Mouse (Mus musculus): ENCODE results near the gene Isoc2b.
"Not testable (repeated sequence)": the region's sequence is repeated elsewhere in the genome, so short reads cannot be mapped to it uniquely, and the experiment has no call there.

Gene Isoc2b

DNA sequence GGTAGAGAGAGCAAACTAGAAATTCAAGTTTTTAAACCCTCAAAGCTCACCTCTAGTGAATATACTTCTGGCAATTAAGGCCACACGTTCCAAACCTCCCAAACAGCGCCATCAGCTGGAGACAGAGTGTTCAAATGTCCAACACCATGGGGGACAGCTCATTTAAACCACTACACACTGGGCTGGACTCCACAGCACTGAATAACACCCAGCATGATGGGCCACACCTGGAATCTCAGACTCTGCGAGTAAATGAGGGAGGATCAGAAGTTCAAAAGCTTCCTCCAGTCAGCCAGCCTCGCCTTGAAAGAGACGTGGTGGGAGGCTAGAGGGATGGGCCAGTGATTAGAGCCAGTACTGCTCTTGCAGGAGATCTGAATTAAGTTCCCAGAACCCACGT lies at the start of gene Isoc2b:
Gene Isoc2b, minus strand, starts transcription at position 126 of the 400 bp plus-strand sequence.
- DNase-seq (ENCODE audit: extremely low spot score, low read depth, low spot score) = no peak

- DNase-seq (ENCODE audit: extremely low spot score, low read depth, low spot score) = no peak
Observed at GRCm38 (mm10) chr7:4919096-4919495, 49.0 kb upstream of the Isoc2b start.

DNA sequence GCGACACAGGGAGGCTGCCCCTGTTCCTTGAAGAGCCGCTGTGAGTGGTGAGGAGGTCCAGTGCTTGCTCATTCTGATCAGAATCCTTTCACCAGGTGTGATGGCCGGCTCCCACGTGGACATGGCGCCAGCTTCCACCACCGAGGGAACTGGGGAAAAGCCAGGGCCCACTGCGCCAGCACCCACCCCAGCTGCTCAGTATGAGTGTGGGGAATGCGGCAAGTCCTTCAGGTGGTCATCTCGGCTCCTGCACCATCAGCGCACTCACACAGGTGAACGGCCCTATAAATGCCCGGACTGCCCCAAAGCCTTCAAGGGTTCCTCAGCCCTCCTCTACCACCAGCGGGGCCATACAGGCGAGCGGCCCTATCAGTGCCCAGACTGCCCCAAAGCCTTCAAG lies 48.6 kb upstream of the Isoc2b start:
- DNase-seq (ENCODE audit: extremely low spot score, low read depth, low spot score) = no peak

DNA sequence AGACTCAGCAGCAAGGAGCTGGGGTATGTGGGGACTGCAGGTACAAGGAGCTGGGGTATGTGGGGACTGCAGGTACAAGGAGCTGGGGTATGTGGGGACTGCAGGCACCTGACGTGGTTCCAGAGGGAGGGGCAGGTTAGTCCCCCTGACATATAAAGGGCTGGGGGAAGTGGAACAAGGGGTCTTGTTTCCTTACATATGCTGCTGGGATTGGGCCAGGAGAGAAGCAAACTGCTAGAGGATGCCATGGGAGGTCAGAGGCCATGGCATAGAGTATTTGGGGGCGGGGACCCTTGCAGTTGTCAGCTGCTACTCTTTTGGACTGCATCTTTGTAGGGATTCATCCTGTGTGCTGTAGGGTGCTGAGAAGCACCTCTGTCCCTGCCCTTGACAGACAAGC lies 47.4 kb upstream of the Isoc2b start:
- no peak for DNase-seq (ENCODE audit: extremely low spot score, low read depth, low spot score)

DNA sequence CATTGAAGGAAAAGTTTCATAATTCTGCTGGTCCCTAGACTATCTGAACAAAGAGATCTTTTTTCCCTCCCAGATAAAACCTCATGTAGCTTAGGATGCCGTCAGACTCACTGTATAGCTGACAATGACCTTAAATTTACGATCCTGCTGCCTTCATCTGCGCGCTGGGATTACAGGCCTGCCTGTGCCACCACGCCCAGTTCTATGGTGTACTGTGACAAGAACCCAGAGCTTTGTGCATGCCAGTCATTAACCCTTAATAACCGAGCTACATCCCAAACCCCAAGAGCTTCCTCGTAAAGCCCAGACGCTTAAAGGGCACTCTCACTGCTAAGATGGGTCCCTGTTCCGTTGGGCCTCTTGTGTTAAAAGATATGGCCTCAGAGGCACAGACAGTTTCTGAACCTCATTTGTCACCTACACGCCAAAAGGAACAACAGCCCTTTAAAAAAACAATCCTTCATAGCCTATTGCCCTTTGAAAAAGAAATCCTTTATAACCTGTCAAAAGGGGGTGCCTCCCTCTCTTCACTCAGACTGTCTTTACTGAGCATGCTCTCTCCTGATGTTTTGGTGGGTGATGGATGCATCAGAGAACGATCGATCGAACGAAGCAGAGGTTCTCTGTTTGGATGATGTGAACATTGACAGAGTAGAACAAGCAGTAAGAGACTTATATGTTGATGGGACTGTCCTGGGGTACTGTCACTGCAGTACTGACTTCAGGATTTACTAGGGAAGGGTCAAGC lies 45.8 kb upstream of the Isoc2b start:
- DNase-seq (ENCODE audit: extremely low spot score, low read depth, low spot score) = no peak

GRCm38 (mm10) chr7:4915007-4915665 lies 45.1 kb upstream of the Isoc2b start, which contains the start of gene Zfp628:
Gene Zfp628 (plus strand): TSS chr7:4915217.
- DNase-seq (ENCODE audit: extremely low spot score, low read depth, low spot score) = peak; percentile 97

DNA sequence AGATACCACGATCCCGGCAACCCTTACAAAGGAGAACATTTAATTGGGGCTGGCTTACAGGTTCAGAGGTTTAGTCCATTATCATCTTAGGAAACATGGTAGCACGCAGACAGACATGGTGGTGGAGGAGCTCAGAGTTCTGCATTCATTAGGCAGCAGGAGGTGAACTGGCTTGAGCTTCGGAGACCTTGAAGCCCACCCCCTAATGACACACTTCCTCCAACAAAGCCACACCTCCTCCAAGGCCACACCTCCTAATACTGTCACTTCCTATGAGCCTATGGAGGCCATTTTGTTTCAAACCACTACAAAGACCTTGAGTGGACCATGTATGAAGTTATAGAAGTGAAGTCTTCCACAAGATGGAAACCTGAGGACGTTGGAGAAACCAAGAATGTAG lies 42.2 kb upstream of the Isoc2b start:
- DNase-seq (ENCODE audit: extremely low spot score, low read depth, low spot score) = no peak

GRCm38 (mm10) chr7:4911561-4911960 lies 41.5 kb upstream of the Isoc2b start:
- no peak for DNase-seq (ENCODE audit: extremely low spot score, low read depth, low spot score)

- DNase-seq (ENCODE audit: extremely low spot score, low read depth, low spot score) = no peak
Observed at GRCm38 (mm10) chr7:4906466-4906950, 36.5 kb upstream of the Isoc2b start, which contains the start of gene Gm36210. Gene Gm36210 (minus strand): TSS chr7:4906516.

DNA sequence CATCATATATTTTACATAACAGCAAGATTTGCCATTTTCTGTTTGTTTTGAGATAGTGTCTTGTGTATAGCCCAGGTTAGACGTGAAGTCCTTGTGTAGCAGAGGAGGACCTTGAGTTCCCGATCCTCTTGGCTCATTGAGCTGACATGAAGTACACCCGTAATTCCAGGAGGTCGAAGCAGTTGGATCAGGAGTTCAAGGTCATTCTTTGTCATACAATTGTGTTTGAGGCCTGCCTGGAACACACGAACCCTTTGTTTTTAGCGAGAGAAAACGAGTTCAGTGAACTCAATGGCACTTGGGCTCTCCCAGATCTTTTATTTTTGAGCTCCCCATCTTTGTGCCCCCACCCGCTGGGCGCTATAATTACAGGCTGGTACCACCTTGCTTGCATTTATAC lies 32.3 kb upstream of the Isoc2b start:
- no peak for DNase-seq (ENCODE audit: extremely low spot score, low read depth, low spot score)

DNA sequence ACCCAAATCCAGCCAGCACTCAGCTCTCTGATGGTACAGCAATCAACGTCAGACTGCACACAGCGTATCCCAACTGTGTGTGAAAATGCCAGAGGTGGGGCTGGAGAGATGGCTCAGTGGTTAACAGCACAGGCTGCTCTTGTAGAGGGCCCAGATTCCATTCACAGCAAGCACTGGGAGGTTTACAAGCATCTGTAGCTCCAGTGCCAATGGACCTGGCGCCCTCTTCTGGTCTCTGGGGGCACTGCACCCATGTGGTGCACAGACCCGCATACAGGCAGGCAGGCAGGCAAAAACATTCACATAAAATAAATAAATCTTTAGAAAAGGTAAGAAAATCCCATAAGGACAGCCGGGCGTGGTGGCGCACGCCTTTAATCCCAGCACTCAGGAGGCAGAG lies 31.1 kb upstream of the Isoc2b start:
- no peak for DNase-seq (ENCODE audit: extremely low spot score, low read depth, low spot score)

DNA sequence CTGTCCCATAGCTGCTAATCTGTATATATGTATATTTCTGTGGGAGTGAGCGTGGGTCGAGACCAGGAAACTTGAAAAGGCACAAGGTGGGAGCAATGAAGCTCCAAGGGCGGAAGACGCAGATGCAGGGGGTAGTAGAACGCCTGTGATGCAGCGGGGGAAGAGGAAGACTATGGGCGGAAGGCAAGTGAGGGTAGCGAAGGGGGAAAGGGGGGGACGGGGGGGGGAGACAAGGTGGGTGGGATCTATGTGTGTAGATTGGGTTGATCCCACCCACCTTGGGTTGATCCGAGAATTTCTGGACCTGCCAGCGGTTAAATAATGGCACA lies 30.4 kb upstream of the Isoc2b start:
- DNase-seq (ENCODE audit: extremely low spot score, low read depth, low spot score) = no peak

DNA sequence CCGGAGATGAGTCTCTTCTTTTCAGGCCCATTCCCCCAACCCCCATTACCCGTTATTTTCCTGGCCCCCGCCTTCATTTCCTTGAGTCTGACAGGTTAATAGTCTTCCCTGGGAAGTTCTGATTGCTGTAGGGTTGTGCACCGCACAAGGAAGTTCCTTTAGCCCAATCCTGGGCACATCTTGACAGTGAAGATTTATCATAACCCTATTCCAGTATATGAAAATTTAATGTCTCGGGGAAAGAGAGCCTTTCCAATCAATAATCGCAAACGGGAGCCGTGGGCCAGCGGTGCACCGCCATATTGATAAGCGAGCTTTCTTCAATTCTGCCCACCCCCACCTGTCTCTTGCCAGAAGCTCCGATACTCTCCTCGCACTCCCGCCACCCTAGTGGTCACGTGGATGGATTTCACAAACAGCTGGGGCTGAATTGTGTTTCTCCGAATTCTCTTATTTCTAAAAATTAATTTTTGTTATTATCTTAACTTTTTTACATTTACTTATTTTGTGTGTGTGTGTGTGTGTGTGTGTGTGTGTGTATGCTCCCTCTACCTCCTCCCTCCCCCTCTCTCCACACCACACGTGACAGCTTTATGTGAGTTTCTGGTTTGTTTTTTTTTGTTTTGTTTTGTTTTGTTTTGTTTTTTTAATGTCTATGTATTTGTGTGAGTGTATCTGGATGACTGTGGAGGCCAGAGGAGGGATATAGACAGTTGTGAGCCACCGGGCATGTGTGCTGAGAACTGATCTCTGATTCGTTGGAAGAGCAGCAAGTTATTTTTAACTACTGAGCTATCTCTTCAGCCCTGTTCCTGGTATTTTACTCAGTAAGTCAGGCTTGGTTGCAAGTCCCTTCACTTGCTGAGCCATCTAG lies 29.8 kb upstream of the Isoc2b start:
- DNase-seq (ENCODE audit: extremely low spot score, low read depth, low spot score) = no peak

DNA sequence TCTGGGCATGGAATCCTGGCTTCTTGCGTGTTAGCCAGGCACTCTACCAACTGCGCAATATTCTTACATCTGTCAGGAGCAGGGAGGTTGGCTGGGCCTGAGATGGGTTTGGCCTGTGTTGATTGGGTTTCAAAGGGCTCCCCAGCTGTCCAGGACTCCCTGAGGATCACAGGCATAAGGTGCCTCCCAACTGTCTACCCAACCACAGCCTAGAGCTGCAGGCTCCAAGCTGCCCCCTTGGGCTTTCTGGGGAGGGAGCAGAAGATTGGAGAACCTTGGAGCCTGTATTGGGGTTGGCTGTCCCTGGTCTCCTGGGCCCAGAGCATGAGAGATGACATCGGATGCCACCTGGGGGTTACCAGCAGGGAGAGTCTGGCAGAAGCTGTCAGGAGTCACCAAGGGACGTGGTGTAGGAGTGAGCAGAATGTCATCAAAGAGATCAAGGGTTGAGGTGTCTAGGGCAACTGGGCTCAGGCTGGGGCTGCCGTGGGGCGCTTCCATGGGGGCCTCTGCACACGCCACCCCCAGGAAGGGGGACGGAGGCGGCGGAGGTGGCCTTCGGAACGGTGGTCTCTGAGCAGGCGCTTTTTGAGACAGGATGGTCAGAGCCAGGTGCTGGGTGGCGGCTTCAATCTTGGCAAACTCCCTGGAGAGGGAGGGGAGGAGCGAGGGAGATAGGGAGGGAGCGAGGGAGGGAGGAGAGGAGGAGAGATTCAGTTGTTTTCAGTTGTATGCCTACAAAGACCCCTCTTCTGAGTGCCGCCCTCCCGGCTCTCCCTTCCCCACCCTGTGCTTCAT lies 29.0 kb upstream of the Isoc2b start:
- no peak for DNase-seq (ENCODE audit: extremely low spot score, low read depth, low spot score)

GRCm38 (mm10) chr7:4895186-4895585 lies 25.1 kb upstream of the Isoc2b start:
- no peak for DNase-seq (ENCODE audit: extremely low spot score, low read depth, low spot score)

- no peak for DNase-seq (ENCODE audit: extremely low spot score, low read depth, low spot score)
Observed at GRCm38 (mm10) chr7:4886680-4887079, 16.6 kb upstream of the Isoc2b start.

- not testable (repeated sequence) for DNase-seq (ENCODE audit: extremely low spot score, low read depth, low spot score)
Observed at GRCm38 (mm10) chr7:4879036-4879435, 9.0 kb upstream of the Isoc2b start.

GRCm38 (mm10) chr7:4878186-4878585 lies 8.1 kb upstream of the Isoc2b start:
- DNase-seq (ENCODE audit: extremely low spot score, low read depth, low spot score) = no peak

DNA sequence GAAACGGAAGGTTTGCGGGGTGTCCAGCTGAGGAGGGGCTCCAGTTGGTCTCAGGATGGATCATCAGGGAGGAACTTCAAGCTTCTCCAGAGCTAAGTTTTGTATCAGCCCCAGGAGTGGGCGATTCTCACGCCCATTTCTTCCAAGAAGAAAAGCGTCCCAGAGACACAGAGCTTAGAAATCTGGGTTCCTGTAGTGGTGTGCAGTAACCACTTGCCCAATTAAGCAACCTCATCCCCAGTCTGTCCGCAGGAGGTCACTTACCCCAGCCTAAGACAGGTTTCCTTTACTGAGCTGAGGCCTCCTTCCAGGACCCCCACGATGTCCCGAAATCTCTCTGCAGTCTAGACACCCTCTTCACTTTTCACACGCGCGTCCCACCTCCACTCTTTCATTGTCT lies 7.2 kb upstream of the Isoc2b start:
- no peak for DNase-seq (ENCODE audit: extremely low spot score, low read depth, low spot score)

GRCm38 (mm10) chr7:4876753-4877221 lies 6.7 kb upstream of the Isoc2b start, which contains the start of gene Isoc2a:
Gene Isoc2a (plus strand): TSS chr7:4877153.
- DNase-seq (ENCODE audit: extremely low spot score, low read depth, low spot score) = peak; percentile 85
